Mouse (Mus musculus): ENCODE measurements around the gene Gap43. TPM values are rescaled to one million over a fixed set of nuclear protein-coding genes. Genes with fewer than 3 reads are reported as not detected.

The Gap43 gene
- 7.1 and 7.3 TPM in 2 replicates for polyA plus RNA-seq (2015; fragmentation: Nextera tagmentation; extraction: Ambion mirVana)

GRCm38 (mm10) chr16:42340021-42340768 lies at the start of gene Gap43:
Gap43 (minus strand) TSS chr16:42340651.

Small RNAs within 50 kb of the gene (microRNA-seq; reads per million reads assigned to microRNA genes)
- gene Mir6540: 1.2 reads per million
